Mouse (Mus musculus) lung, postnatal 0 days (tissue): ENCODE measurements around the gene Selenom.

Experiments
- CTCF ChIP-seq: IDR thresholded peaks from 2 replicates; pipeline ENCODE4 v1.5.1; 2016; ENCODE audit warnings: antibody characterized with exemption, mild to moderate bottlenecking
- EP300 ChIP-seq: IDR thresholded peaks from 2 replicates; pipeline ENCODE4 v1.6.1; 2016; ENCODE audit warnings: antibody characterized with exemption, mild to moderate bottlenecking, control low read depth

DNA sequence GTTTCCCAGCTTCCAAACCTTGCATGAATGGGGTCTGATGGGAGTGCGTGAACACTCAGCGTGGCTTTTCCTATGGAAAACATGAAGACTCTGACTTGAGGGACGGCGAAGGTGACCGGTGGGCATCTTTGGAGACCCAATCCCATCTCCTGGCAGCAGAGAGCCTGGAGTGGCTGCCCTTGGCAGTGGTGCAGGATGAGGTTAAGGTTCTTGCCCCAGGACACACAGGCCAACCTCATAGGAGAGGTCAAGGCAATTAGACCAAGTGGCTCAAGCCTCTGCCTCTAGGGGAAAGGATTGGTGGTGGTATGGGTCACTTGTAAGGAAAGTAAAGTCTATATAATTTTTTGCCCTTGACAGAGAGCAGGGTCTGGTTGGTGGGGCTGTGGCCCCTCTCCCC is 21.6 kb downstream of the Selenom start:
- TF ChIP-seq CTCF (no peak), EP300 (no peak)
